Mouse (Mus musculus) bone marrow macrophage, adult 2 months (primary cell): Measurements from ENCODE around the gene Gtf2h2. TPM values are rescaled to one million over a fixed set of nuclear protein-coding genes. Genes with fewer than 3 reads are reported as not detected.

Experiments used
- H3K27ac ChIP-seq: 2 replicates; pipeline ENCODE4 v1.5.1; 2012; ENCODE audit warnings: low read depth, low read length; ENCODE audit not compliant: insufficient read depth
- H3K4me1 ChIP-seq: 2 replicates; pipeline ENCODE4 v1.6.1; 2012; ENCODE audit warnings: low read length; ENCODE audit not compliant: control insufficient read depth, insufficient read depth
- H3K4me3 ChIP-seq: 2 replicates; pipeline ENCODE4 v1.5.1; 2012; ENCODE audit warnings: mild to moderate bottlenecking, low read length, moderate library complexity; ENCODE audit not compliant: insufficient read depth
- CTCF ChIP-seq: IDR thresholded peaks from 2 replicates; pipeline ENCODE4 v1.5.1; 2012; ENCODE audit warnings: low read depth, mild to moderate bottlenecking, low read length, moderate library complexity
- POLR2A ChIP-seq: IDR thresholded peaks from 2 replicates; pipeline ENCODE4 v1.6.1; 2012; ENCODE audit warnings: mild to moderate bottlenecking, low read depth, low read length, borderline replicate concordance
- polyA plus RNA-seq: library from polyadenylated mRNA; stranded (reverse); fragments of >200 nt; gene quantifications from 2 replicates; pipeline ENCODE4 v1.2.4, GENCODE M21; 2012; ENCODE audit not compliant: missing spikeins, insufficient read depth, insufficient read length

Gene Gtf2h2
- 17.7 and 23.6 TPM in 2 replicates for polyA plus RNA-seq

GRCm38 (mm10) chr13:100492061-100492787 is at the start of gene Gtf2h2:
TSS of gene Gtf2h2 (minus strand) at chr13:100492579.
- peaks cover 19% of the 10 kb centered on the region for H3K4me1 ChIP-seq
- peak within 1 kb of the TSS; percentile 59 for H3K27ac ChIP-seq
- peak within 1 kb of the TSS; percentile 100 for H3K4me3 ChIP-seq
- no peak for TF ChIP-seq POLR2A
- TF ChIP-seq CTCF = peak; percentile 69

- H3K27ac ChIP-seq = no peak overlapping the region
- H3K4me3 ChIP-seq = no peak overlapping the region
- no peaks in the 10 kb centered on the region for H3K4me1 ChIP-seq
- TF ChIP-seq CTCF = no peak
- TF ChIP-seq POLR2A = no peak
These were observed 43.8 kb upstream of the Gtf2h2 start for GRCm38 (mm10) chr13:100536149-100536548.

GRCm38 (mm10) chr13:100532788-100533365 is 40.5 kb upstream of the Gtf2h2 start:
- Histone ChIP-seq H3K4me3 (no peak overlapping the region), H3K27ac (no peak overlapping the region), H3K4me1 (no peaks in the 10 kb centered on the region)
- TF ChIP-seq POLR2A (no peak), CTCF (no peak)

GRCm38 (mm10) chr13:100526649-100527038 is 34.3 kb upstream of the Gtf2h2 start:
- TF ChIP-seq CTCF (no peak), POLR2A (no peak)
- no peak overlapping the region for H3K27ac ChIP-seq
- no peak overlapping the region for H3K4me3 ChIP-seq
- no peaks in the 10 kb centered on the region for H3K4me1 ChIP-seq

GRCm38 (mm10) chr13:100525935-100526648 is 33.7 kb upstream of the Gtf2h2 start:
- Histone ChIP-seq H3K4me3 (no peak overlapping the region), H3K27ac (no peak overlapping the region), H3K4me1 (no peaks in the 10 kb centered on the region)
- TF ChIP-seq CTCF = no peak
- TF ChIP-seq POLR2A = no peak

GRCm38 (mm10) chr13:100524896-100525295 is 32.5 kb upstream of the Gtf2h2 start:
- no peak overlapping the region for H3K4me3 ChIP-seq
- H3K27ac ChIP-seq = no peak overlapping the region
- TF ChIP-seq CTCF = no peak
- TF ChIP-seq POLR2A = no peak
- H3K4me1 ChIP-seq = no peaks in the 10 kb centered on the region

- Histone ChIP-seq H3K4me1 (no peaks in the 10 kb centered on the region), H3K27ac (no peak overlapping the region), H3K4me3 (no peak overlapping the region)
- no peak for TF ChIP-seq CTCF
- no peak for TF ChIP-seq POLR2A
These were observed 31.3 kb upstream of the Gtf2h2 start for GRCm38 (mm10) chr13:100523698-100524097.

GRCm38 (mm10) chr13:100521724-100522591 is 29.6 kb upstream of the Gtf2h2 start:
- H3K27ac ChIP-seq = no peak overlapping the region
- H3K4me1 ChIP-seq = no peaks in the 10 kb centered on the region; the same call in 1 of the 2 replicates
- TF ChIP-seq POLR2A (no peak), CTCF (no peak)
- H3K4me3 ChIP-seq = no peak overlapping the region

- H3K4me3 ChIP-seq = no peak overlapping the region
- no peak for TF ChIP-seq POLR2A
- no peak for TF ChIP-seq CTCF
- no peak overlapping the region for H3K27ac ChIP-seq
- no peaks in the 10 kb centered on the region; the same call in 1 of the 2 replicates for H3K4me1 ChIP-seq
These were observed 26.8 kb upstream of the Gtf2h2 start for GRCm38 (mm10) chr13:100519162-100519561.
